17 mouse cellular contexts compared by ENCODE assay signal in genomic region chr7:144979814-144980213, GRCm38 (mm10). TPM values are rescaled to one million over a fixed set of nuclear protein-coding genes. Genes with fewer than 3 reads are reported as not detected.
DNase-seq lines count a peak whose midpoint lies in the region; ATAC-seq and TF ChIP-seq lines count a peak whose summit lies in the region.
"Had no signal": no experiment of that assay in that cellular context is flagged by ENCODE, and none has a peak within 500 bp of the region (broad histone marks: within the 10 kb centered on the region; RNA-seq: fewer than 3 reads in every experiment).

No protein-coding gene starts in this region.

- TF ChIP-seq EP300 in liver, postnatal 0 days (IDR thresholded peaks at IDR 0.05; ENCODE audit: low read depth) = no peak

- no peak for ATAC-seq in lung, embryonic 14.5 days (ENCODE audit: insufficient read depth)
- peak; percentile 31; the same call in 1 of the 2 replicates for ATAC-seq in megakaryocyte, adult 5-6 weeks (ENCODE audit: poor library complexity, severe bottlenecking)
- ATAC-seq in liver, embryonic 12.5 days = no peak
- no peak for ATAC-seq in liver, postnatal 0 days

- TF ChIP-seq CTCF in spleen, adult 2 months (IDR thresholded peaks at IDR 0.05; ENCODE audit: extremely low read depth, insufficient read depth, insufficient read length, insufficient replicate concordance) = no peak
- TF ChIP-seq CTCF in lung, embryonic 14.5 days (IDR thresholded peaks at IDR 0.05; ENCODE audit: low read depth) = no peak
- no peak for TF ChIP-seq CTCF in liver, postnatal 0 days (IDR thresholded peaks at IDR 0.05; ENCODE audit: low read depth)

- no peak overlapping the region for H3K9ac ChIP-seq in lung, embryonic 14.5 days
- no peak overlapping the region for H3K9ac ChIP-seq in liver, embryonic 12.5 days
- H3K9ac ChIP-seq in liver, postnatal 0 days (replicated peaks) = no peak overlapping the region
- H3K9ac ChIP-seq: hindbrain, embryonic 12.5 days; limb, embryonic 15.5 days; stomach, embryonic 15.5 days had no signal

- H3K9me3 ChIP-seq in lung, embryonic 14.5 days (ENCODE audit: low read depth, low read length) = no peaks in the 10 kb centered on the region
- H3K9me3 ChIP-seq in liver, embryonic 12.5 days (replicated peaks) = no peaks in the 10 kb centered on the region
- H3K9me3 ChIP-seq in liver, postnatal 0 days (ENCODE audit: low read length) = no peaks in the 10 kb centered on the region
- H3K9me3 ChIP-seq: hindbrain, embryonic 12.5 days; limb, embryonic 15.5 days; stomach, embryonic 15.5 days had no signal

- H3K27me3 ChIP-seq in spleen, adult 2 months (ENCODE audit: control insufficient read depth, insufficient read depth, low read length) = no peaks in the 10 kb centered on the region
- no peaks in the 10 kb centered on the region for H3K27me3 ChIP-seq in lung, embryonic 14.5 days (ENCODE audit: insufficient read depth, low read length)
- H3K27me3 ChIP-seq in liver, embryonic 12.5 days (replicated peaks) = no peaks in the 10 kb centered on the region
- H3K27me3 ChIP-seq in liver, postnatal 0 days (ENCODE audit: insufficient read depth, low read length) = no peaks in the 10 kb centered on the region
- H3K27me3 ChIP-seq: hindbrain, embryonic 12.5 days; limb, embryonic 15.5 days; stomach, embryonic 15.5 days had no signal

- no peak overlapping the region for H3K4me3 ChIP-seq in spleen, adult 2 months (ENCODE audit: extremely low read depth, insufficient read depth, insufficient read length)
- H3K4me3 ChIP-seq in lung, embryonic 14.5 days (ENCODE audit: low read depth, low read length) = no peak overlapping the region
- H3K4me3 ChIP-seq in liver, embryonic 12.5 days = no peak overlapping the region
- no peak overlapping the region for H3K4me3 ChIP-seq in liver, postnatal 0 days (ENCODE audit: low read depth, low read length)
- H3K4me3 ChIP-seq: forebrain, embryonic 10.5 days; hindbrain, embryonic 12.5 days; limb, embryonic 15.5 days; megakaryocyte, embryonic 14.5 days; stomach, embryonic 15.5 days had no signal

- H3K4me1 ChIP-seq in spleen, adult 2 months (ENCODE audit: control insufficient read depth, insufficient read depth, insufficient read length) = peaks cover 2% of the 10 kb centered on the region; the same call in 1 of the 2 replicates
- no peaks in the 10 kb centered on the region for H3K4me1 ChIP-seq in lung, embryonic 14.5 days (ENCODE audit: insufficient read depth)
- H3K4me1 ChIP-seq in liver, embryonic 12.5 days = no peaks in the 10 kb centered on the region
- H3K4me1 ChIP-seq in liver, postnatal 0 days (ENCODE audit: insufficient read depth) = no peaks in the 10 kb centered on the region
- H3K4me1 ChIP-seq: hindbrain, embryonic 12.5 days; stomach, embryonic 15.5 days had no signal

- no peak for TF ChIP-seq POLR2A in spleen, adult 2 months (IDR thresholded peaks at IDR 0.05; ENCODE audit: low read depth, low read length)

- peak in 1 of 2 experiments; percentile 17 for DNase-seq in spleen, adult 2 months (ENCODE audit: low read depth in 1 of 2, low spot score in 2 of 2)
- DNase-seq in spleen, adult 18-20 months = no peak
- peak; percentile 35 for DNase-seq in lung, embryonic 14.5 days
- DNase-seq in kidney, adult 8-10 months = no peak
- no peak for DNase-seq in liver, postnatal 0 days
- DNase-seq: adrenal gland, postnatal 36 days; cerebellum, postnatal 36 days; gastrocnemius, postnatal 36 days; right cerebral cortex, postnatal 4 days had no signal

- no peaks in the 10 kb centered on the region for H3K36me3 ChIP-seq in spleen, adult 2 months (ENCODE audit: control insufficient read depth, insufficient read depth, low read length)
- no peaks in the 10 kb centered on the region for H3K36me3 ChIP-seq in lung, embryonic 14.5 days (ENCODE audit: insufficient read depth)
- H3K36me3 ChIP-seq in liver, embryonic 12.5 days = no peaks in the 10 kb centered on the region
- H3K36me3 ChIP-seq in liver, postnatal 0 days (replicated peaks; ENCODE audit: insufficient read depth, low read length) = no peaks in the 10 kb centered on the region
- H3K36me3 ChIP-seq: forebrain, embryonic 10.5 days; hindbrain, embryonic 12.5 days; limb, embryonic 15.5 days; stomach, embryonic 15.5 days had no signal

- H3K27ac ChIP-seq in spleen, adult 2 months (ENCODE audit: insufficient read depth, low read length) = 0 out of 2 replicates have a peak overlapping the region, but pooled peaks have one; percentile 8
- H3K27ac ChIP-seq in lung, embryonic 14.5 days (ENCODE audit: low read depth) = no peak overlapping the region
- H3K27ac ChIP-seq in liver, embryonic 12.5 days = no peak overlapping the region
- H3K27ac ChIP-seq in liver, postnatal 0 days (ENCODE audit: low read depth) = no peak overlapping the region
- H3K27ac ChIP-seq: forebrain, embryonic 10.5 days; hindbrain, embryonic 12.5 days; kidney, postnatal 0 days; limb, embryonic 15.5 days; stomach, embryonic 15.5 days had no signal

- WGBS in spleen, adult 2 months = 17% methylated on average over 5 of the region's 5 CpGs
- WGBS in lung, embryonic 14.5 days = 53% methylated on average over 5 of the region's 5 CpGs
- WGBS in liver, embryonic 12.5 days (ENCODE audit: insufficient replicate concordance) = 54% methylated on average over 5 of the region's 5 CpGs
- 43% methylated on average over 5 of the region's 5 CpGs for WGBS in liver, postnatal 0 days (ENCODE audit: insufficient replicate concordance)

- no peak overlapping the region for H3K4me2 ChIP-seq in lung, embryonic 14.5 days
- H3K4me2 ChIP-seq in liver, embryonic 12.5 days = no peak overlapping the region
- no peak overlapping the region for H3K4me2 ChIP-seq in liver, postnatal 0 days (ENCODE audit: low read depth, low read length)
- H3K4me2 ChIP-seq: hindbrain, embryonic 12.5 days; limb, embryonic 15.5 days; stomach, embryonic 15.5 days had no signal

RNA-seq across cellular contexts. Expression of gene Ccnd1, which starts 40.1 kb away (rescaled TPM):
- polyA plus RNA-seq in spleen, adult 2 months (2012; rRNA removed) = 34.9 and 35.0 TPM in 2 replicates
- 148 and 154 TPM in 2 replicates for polyA plus RNA-seq in lung, embryonic 14.5 days (2014; fragmentation: Nextera tagmentation; extraction: Ambion mirVana)
- total RNA-seq in megakaryocyte, adult 5-6 weeks (2015) = 8.1 and 11.1 TPM in 2 replicates
- total RNA-seq in megakaryocyte, adult 5-6 weeks (2017) = 5.2 and 5.5 TPM in 2 replicates
- polyA plus RNA-seq in liver, embryonic 12.5 days (2016; fragmentation: Nextera tagmentation; extraction: Ambion mirVana) = 46.0 and 47.1 TPM in 2 replicates
- polyA plus RNA-seq in liver, postnatal 0 days (2015; fragmentation: Nextera tagmentation; extraction: Ambion mirVana) = 10.1 TPM in 2 replicates
